Mouse (Mus musculus) testis, adult 2 months (tissue): ENCODE data around the gene Bin2. TPM values are rescaled to one million over a fixed set of nuclear protein-coding genes. Genes with fewer than 3 reads are reported as not detected.

Experiments
- H3K27ac ChIP-seq: fragments of 200-500 bp; 2 replicates; pipeline ENCODE4 v1.5.1; 2012; ENCODE audit warnings: low read depth, low read length; ENCODE audit not compliant: control insufficient read depth, insufficient read depth
- H3K27me3 ChIP-seq: fragments of 200-500 bp; 2 replicates; pipeline ENCODE4 v1.6.1; 2012; ENCODE audit warnings: mild to moderate bottlenecking, low read length, moderate library complexity; ENCODE audit not compliant: control insufficient read depth, insufficient read depth
- H3K36me3 ChIP-seq: fragments of 200-500 bp; 2 replicates; pipeline ENCODE4 v1.6.1; 2012; ENCODE audit warnings: mild to moderate bottlenecking, low read length; ENCODE audit not compliant: control insufficient read depth, insufficient read depth
- H3K4me1 ChIP-seq: fragments of 200-500 bp; 2 replicates; pipeline ENCODE4 v1.6.1; 2012; ENCODE audit warnings: low read length; ENCODE audit not compliant: control insufficient read depth, insufficient read depth
- H3K4me3 ChIP-seq: fragments of 200-500 bp; 2 replicates; pipeline ENCODE4 v1.5.1; 2012; ENCODE audit warnings: low read depth, mild to moderate bottlenecking, low read length, moderate library complexity, mixed read lengths; ENCODE audit not compliant: control insufficient read depth
- CTCF ChIP-seq: fragments of 200-500 bp; IDR thresholded peaks from 2 replicates; pipeline ENCODE4 v1.5.1; 2012; ENCODE audit warnings: low read depth, mild to moderate bottlenecking, inconsistent platforms, low read length, moderate library complexity; ENCODE audit not compliant: control insufficient read depth, insufficient read depth, insufficient replicate concordance
- POLR2A ChIP-seq: fragments of 200-500 bp; IDR thresholded peaks from 2 replicates; pipeline ENCODE4 v1.6.1; 2012; ENCODE audit warnings: low read depth, mild to moderate bottlenecking, inconsistent platforms, low read length, moderate library complexity; ENCODE audit not compliant: control insufficient read depth
- polyA plus RNA-seq: library from polyadenylated mRNA; depleted of rRNA; stranded (reverse); fragments of >200 nt; gene quantifications from 2 replicates; pipeline ENCODE4 v1.2.3, GENCODE M21; 2012; rRNA removed

Gene Bin2
- polyA plus RNA-seq, 1 experiment = 19.7 TPM

DNA sequence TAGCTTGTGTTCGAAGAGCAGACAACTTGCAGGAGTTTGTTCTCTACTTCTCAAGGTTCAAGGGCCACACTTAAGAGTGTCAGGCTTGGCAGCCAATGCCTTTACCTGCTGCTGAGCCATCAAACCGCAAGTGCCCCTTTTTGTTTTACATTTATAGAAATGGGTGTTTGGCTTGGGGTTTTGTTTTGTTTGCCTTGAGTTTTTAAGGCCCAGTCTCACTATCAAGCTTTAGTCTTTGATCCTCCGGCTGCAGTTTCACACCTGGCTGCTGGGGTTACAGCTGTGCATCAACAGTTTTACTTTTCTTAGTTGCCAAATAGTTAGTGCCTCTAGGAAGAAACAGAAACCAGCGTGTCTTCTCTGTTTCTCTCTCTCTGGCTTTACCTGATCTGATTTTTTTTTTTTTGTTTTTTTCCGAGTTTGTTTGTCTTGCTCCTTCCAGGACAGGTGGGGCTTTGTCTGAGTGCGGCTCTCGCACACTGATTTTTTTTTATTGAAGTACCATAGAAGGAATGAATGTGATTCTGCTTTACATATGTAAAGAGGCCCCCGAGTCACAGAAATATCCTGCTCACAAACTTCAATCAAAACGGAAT is 71.0 kb downstream of the Bin2 start:
- Histone ChIP-seq H3K27me3 (no peaks in the 10 kb centered on the region), H3K36me3 (no peaks in the 10 kb centered on the region), H3K27ac (no peak overlapping the region), H3K4me1 (peaks cover 17% of the 10 kb centered on the region), H3K4me3 (peak overlapping the region; percentile 64; the same call in 1 of the 2 replicates)
- no peak for TF ChIP-seq CTCF

DNA sequence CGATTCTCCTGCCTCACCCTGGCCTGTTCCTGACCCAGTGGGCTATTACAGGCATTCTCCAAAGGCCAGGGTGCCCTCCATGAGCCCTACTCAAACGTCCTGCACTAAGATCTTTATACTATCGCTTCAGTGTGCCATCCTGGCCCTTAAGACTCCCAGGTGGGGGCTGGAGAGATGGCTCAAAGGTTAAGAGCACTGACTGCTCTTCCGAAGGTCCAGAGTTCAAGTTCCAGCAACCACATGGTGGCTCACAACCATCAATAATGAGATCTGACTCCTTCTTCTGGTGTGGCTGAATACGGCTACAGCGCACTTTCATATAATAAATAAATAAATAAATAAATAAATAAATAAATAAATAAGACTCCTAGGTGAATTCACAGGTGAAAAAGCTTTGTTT is 76.5 kb downstream of the Bin2 start:
- TF ChIP-seq CTCF (no peak), POLR2A (no peak)
- Histone ChIP-seq H3K27me3 (no peaks in the 10 kb centered on the region), H3K36me3 (no peaks in the 10 kb centered on the region), H3K27ac (no peak overlapping the region), H3K4me1 (no peaks in the 10 kb centered on the region), H3K4me3 (no peak overlapping the region)

Other genes starting within 250 kb of the Bin2 start
- 0.19 and 0.30 TPM in 2 replicates for gene Gm5475, start 247.4 kb downstream of the Bin2 start, polyA plus RNA-seq
- gene Slc11a2, start 244.5 kb downstream of the Bin2 start, polyA plus RNA-seq = 29.3 and 38.4 TPM in 2 replicates
- gene Letmd1, start 200.5 kb downstream of the Bin2 start, polyA plus RNA-seq = 18.8 and 20.0 TPM in 2 replicates
- gene Csrnp2, start 174.1 kb downstream of the Bin2 start, polyA plus RNA-seq = 12.2 and 12.5 TPM in 2 replicates
- 10.4 and 11.3 TPM in 2 replicates for gene Tfcp2, start 117.5 kb downstream of the Bin2 start, polyA plus RNA-seq
- gene Pou6f1, start 69.6 kb downstream of the Bin2 start, polyA plus RNA-seq = 38.2 and 38.9 TPM in 2 replicates
- gene Dazap2, start 54.2 kb downstream of the Bin2 start, polyA plus RNA-seq = 242 and 282 TPM in 2 replicates
- 3.6 and 4.9 TPM in 2 replicates for gene Smagp, start 32.6 kb downstream of the Bin2 start, polyA plus RNA-seq
- 1.3 and 1.6 TPM in 2 replicates for gene Cela1, start 18.4 kb upstream of the Bin2 start, polyA plus RNA-seq
- gene Galnt6, start 59.8 kb upstream of the Bin2 start, polyA plus RNA-seq = 0.67 and 0.78 TPM in 2 replicates
- gene Slc4a8, start 92.2 kb upstream of the Bin2 start, polyA plus RNA-seq = 18.2 and 18.3 TPM in 2 replicates
- gene Scn8a, start 200.3 kb upstream of the Bin2 start, polyA plus RNA-seq = 3.4 and 4.0 TPM in 2 replicates